Mouse (Mus musculus): ENCODE data around the gene Serpina9. TPM values are rescaled to one million over a fixed set of nuclear protein-coding genes. Genes with fewer than 3 reads are reported as not detected.
A peak's percentile ranks its signal among the peaks of the same experiment; 100 is the strongest.
"Not testable (repeated sequence)": the region's sequence is repeated elsewhere in the genome, so short reads cannot be mapped to it uniquely, and the experiment has no call there.

Serpina9 gene
- total RNA-seq, 2 experiments from 2014 or later, result 0.22 TPM; not detected in 1

DNA sequence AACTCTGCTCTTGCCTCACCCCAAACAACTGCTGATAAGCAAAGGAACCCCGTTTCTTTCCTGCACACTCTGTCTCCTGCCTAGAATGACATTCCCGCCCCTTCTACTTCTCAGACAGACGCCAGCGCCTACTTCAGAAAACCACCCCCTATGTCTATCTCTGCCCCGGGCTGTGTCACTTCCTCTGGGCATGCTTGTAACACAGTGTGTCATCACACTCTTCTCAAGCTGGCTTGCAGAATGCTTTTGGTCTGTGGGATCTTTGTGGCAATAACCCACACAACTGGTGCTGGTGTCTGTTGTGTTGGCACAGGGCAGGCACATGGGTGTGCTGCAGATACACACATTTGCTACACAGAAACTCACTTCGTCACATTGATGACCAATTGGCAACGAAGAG, 20.6 kb downstream of the Serpina9 start:
- intact Hi-C loops (cut with DNase I), result no loop called here
- no peak for DNase-seq

DNA sequence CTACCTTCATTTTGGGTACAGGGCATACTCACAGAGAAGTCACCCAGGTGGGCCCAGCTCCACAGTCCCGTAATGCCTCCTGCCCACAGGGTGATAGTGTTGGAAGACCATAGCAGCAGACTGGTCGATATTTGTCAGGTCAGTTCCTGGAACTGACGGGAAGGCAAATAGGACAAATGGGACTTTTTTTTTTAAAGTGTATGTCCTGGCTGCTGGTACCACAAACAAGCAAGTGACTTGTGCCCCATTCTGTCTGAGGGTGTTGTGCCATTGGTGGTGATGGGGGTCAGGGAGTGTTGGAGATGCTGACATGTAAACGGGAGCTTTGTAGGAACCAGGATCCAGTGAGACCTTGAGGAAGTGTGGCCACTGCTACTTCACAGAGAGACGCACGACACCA, 23.7 kb downstream of the Serpina9 start, which contains the start of gene Serpina11:
Gene Serpina11 (minus strand): TSS at position 101 of the 400 bp plus-strand sequence.
- intact Hi-C loops (cut with DNase I), result no loop called here
- DNase-seq, result no peak

GRCm38 (mm10) chr12:103989514-103989767, 24.1 kb downstream of the Serpina9 start:
- intact Hi-C loops (cut with DNase I), result no loop called here
- no peak for DNase-seq

DNA sequence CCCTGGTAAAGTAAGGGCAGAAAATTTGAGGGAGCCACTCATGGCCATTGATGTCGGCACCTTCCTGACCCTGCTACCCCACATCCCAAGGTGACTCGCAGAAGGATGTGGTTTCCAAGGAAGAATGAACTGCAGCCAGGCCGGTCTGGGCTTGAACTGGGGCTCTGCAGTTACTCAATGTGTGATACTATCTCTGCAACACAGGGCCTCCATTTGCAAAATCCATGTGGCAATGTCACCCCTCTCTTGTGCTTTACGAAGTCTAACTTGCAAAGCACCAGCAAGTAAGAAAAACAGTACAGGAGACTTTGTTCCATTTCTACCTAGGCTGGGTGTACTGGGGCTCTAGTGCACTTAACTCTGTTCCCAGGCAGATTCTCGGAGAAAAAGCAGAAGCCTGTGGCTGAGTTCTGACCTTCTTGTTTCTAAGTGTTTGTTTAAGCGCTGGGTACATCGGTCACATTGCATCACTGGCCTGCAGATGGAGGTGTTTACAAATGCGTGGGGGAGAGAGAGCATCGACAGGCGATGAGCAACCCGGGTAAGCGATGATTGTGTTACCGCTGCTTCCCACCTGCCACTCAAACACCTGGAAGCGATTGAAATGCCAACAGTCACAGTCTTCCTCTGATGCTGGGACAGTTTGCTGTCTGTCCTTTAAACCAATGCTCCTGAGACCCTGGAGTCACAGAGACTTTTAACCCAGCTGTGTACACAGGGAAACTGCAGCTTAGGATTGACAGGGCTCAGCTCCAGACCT, 24.6 kb downstream of the Serpina9 start:
- intact Hi-C loops (cut with DNase I), result no loop called here
- DNase-seq, result no peak

DNA sequence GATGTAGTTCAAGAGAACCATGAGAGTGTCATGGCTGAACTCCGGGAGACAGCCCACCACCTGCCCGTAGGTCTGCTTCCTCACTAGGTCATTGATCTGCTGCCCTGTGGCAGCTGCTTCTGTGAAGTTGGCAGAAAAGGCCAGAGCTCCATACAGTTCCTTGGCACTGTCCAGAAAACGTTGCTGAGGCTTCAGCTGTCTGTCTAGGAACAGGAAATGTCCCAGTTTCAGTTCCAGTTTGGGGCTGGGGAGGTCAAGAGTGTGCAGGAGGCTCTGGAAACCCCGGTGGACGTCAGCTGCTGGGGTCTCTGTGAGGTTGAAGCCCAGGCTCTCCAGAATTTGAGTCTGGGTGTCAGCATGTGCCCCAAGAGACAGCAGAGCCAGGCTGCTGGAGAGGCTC, 27.7 kb downstream of the Serpina9 start:
- intact Hi-C loops (cut with DNase I), result no loop called here
- no peak for DNase-seq

DNA sequence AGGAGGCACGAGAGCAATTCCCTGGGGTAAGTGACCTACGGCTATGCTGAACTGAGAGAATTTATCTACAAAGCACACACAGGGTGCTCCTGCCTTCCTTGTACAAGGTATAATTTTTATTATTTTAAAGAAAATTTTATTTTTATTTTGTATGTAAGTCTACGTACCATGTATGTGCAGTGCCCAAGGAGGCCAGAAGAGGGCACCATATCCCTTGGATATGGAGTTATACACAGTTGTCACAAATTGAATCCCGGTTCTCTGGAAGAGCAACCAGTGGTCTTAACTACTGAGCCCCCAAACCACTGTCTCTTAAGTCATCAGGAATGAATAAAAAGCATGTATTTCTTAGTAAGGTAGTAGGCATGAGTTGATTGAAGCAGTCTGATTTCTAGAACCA, 28.6 kb downstream of the Serpina9 start:
- intact Hi-C loops (cut with DNase I), result no loop called here
- DNase-seq, result peak; percentile 64

GRCm38 (mm10) chr12:103981646-103982360, 31.8 kb downstream of the Serpina9 start:
- intact Hi-C loops (cut with DNase I), result no loop called here
- DNase-seq, result no peak

- intact Hi-C loops (cut with DNase I), result no loop called here
- DNase-seq, result no peak
Observed at GRCm38 (mm10) chr12:103978294-103978693, 35.3 kb downstream of the Serpina9 start.

GRCm38 (mm10) chr12:103977846-103978245, 35.7 kb downstream of the Serpina9 start:
- DNase-seq, result peak; percentile 31
- intact Hi-C loops (cut with DNase I), result no loop called here

DNA sequence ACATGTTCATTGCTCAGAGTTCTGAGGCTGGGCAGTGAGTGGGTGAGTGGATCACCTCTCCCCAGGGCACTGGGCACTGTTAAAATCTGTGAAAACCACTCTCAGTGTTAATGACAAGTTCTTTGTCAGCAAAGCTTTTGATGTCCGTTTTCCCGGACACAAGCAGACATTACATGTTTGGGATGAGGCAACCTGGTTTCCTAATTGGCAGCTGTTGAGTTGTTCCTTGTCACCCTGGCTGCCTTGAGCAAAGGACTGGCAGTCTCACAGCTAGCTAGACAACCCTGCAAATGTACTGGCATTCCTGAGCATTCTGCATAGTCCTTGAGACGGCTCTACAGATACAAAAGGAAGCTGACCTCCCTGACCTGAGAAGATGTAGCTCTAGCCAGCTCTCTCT, 36.5 kb downstream of the Serpina9 start:
- DNase-seq, result no peak
- intact Hi-C loops (cut with DNase I), result no loop called here

DNA sequence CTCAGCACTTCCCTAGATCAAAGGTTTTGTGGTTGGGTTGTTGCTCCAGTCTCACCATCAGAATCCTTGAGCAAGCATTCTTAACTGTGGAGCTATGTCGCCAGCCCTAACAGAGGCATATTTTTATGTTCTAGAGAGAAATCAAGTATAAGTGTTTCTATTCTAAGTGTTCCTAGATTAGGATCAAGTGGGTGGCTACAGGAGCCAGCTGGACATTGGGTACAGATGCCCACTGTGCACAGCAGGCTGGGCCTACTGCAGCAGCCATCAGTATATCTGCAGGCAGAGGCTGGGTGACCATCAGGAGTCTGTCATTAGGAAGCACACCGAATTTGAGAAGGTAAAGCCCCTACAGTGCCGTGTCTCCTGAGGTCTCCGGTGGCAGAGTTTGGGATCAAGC, 42.5 kb downstream of the Serpina9 start:
- intact Hi-C loops (cut with DNase I), result no loop called here
- no peak for DNase-seq

- intact Hi-C loops (cut with DNase I), result no loop called here
- no peak for DNase-seq
Observed at GRCm38 (mm10) chr12:103969577-103970116, 43.9 kb downstream of the Serpina9 start.

DNA sequence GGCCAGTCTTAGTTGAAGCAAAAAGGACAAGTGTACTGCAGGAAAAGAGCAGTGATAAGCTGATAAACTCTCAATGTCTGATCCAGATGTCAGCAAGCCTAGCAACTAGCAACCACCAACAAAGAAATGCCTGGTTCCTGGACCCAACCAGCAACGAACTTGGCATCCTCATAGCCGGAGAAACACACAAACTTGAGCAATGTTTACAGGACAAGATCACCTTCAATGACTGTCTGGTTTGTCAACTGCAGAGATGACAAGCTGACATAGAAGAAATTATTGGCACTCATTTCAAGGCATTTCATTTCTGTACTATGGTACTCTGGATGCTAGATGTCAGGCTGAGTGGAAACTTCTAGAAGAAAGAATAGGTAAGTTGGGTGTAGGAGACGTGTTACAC, 46.8 kb downstream of the Serpina9 start:
- intact Hi-C loops (cut with DNase I), result no loop called here
- DNase-seq, result no peak

GRCm38 (mm10) chr12:103963288-103963687, 50.3 kb downstream of the Serpina9 start:
- no peak for DNase-seq
- intact Hi-C loops (cut with DNase I), result no loop called here

DNA sequence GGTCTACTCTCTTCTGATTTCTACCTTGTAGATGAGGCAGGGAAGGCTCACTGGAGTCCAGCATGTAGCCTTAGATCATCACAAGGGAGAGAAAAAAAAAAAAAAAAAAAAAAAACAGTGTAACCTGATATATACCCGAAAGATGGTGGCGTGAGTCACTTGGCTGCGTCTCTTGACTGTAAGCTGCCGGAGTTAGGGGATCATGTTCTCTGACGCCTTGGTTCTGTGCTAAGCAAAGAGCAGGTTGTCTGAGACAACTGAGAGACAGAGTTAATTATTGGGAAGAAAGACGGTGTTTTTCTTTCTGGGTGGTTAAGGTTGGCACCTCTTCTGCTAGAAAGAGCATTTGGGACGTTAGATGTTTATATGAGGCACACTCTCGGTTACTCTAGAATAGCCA, 50.7 kb downstream of the Serpina9 start:
- DNase-seq, result no peak
- intact Hi-C loops (cut with DNase I), result no loop called here

GRCm38 (mm10) chr12:103962337-103962736, 51.2 kb downstream of the Serpina9 start:
- intact Hi-C loops (cut with DNase I), result no loop called here
- no peak for DNase-seq

GRCm38 (mm10) chr12:103961716-103962115, 51.8 kb downstream of the Serpina9 start:
- no peak for DNase-seq
- intact Hi-C loops (cut with DNase I), result no loop called here

DNA sequence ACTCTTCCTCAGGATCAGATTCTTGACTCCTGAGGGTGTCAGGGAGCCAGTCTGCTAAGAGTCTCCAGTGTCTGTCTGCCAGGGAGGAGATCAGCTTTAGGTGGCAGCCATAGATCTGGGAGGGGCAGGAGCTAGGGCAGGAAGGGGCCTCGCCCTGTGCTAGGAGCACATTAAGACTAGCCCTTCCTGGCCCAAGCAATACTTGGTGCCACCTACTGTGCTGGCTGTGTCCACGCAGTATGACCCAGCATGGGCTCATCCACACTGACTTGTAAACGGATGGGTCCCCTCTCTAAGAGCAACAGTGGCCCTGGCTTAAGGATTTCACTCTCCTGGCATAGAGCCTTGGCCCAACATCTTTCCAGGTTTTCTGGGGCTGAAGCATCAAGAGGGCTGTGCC, 54.8 kb downstream of the Serpina9 start, which contains the start of gene Serpina1e:
Gene Serpina1e (minus strand): TSS at position 178 of the 400 bp plus-strand sequence.
- intact Hi-C loops (cut with DNase I), result no loop called here
- no peak for DNase-seq

DNA sequence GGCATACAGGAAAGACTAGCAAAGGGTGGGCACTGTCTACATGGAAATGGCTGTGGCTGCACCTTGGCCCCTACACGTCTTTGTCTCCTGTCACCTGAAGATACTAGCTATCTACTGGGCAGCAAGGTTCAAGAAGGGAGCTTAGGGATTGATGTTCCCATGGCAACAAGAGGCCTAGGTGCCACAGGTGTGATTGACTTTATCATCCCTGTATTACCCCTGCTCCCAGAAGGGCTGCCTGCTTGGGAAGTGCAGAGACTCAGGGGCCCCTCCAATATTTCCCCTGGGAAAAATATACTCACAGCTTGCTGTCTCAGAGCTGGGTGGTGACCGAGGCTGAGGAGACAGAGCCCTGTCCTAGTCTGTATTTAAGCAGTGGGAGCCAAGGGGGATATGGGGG, 57.0 kb downstream of the Serpina9 start:
- intact Hi-C loops (cut with DNase I); DNase-seq: not testable (repeated sequence)

GRCm38 (mm10) chr12:103952972-103953371, 60.6 kb downstream of the Serpina9 start:
- intact Hi-C loops (cut with DNase I); DNase-seq: not testable (repeated sequence)

- intact Hi-C loops (cut with DNase I), result no loop called here
Observed at GRCm38 (mm10) chr12:103946243-103946642, 67.3 kb downstream of the Serpina9 start.

More at GRCm38 (mm10) chr12:103946243-103946642, 67.3 kb downstream of the Serpina9 start:
- DNase-seq, result no peak

Measured in left cerebral cortex, postnatal 4 days (tissue).